Mouse (Mus musculus) bone marrow, adult 2 months (tissue): ENCODE data around the gene Phf8.

Source experiments
- CTCF ChIP-seq: fragments of 200-500 bp; IDR thresholded peaks from 2 replicates; pipeline ENCODE4 v1.5.1; 2011; ENCODE audit warnings: low read length, control low read depth; ENCODE audit not compliant: control insufficient read depth, insufficient read depth
- POLR2A ChIP-seq: fragments of 200-500 bp; IDR thresholded peaks from 2 replicates; pipeline ENCODE4 v1.6.1; 2011; ENCODE audit warnings: low read depth, mild to moderate bottlenecking, control low read depth, low read length, borderline replicate concordance; ENCODE audit not compliant: control insufficient read depth

GRCm38 (mm10) chrX:151643386-151643785, 122.9 kb downstream of the Phf8 start:
- TF ChIP-seq POLR2A (no peak), CTCF (no peak)
